Mouse (Mus musculus) kidney, embryonic 15.5 days (tissue): ENCODE measurements around the gene Ifna5. TPM values are rescaled to one million over a fixed set of nuclear protein-coding genes. Genes with fewer than 3 reads are reported as not detected.
A peak's percentile ranks its signal among the peaks of the same experiment; 100 is the strongest.

Experiments used
- ATAC-seq: fragments of 200-750 bp; cut with Nextera tagmentation; replicated peaks from 2 replicates; pipeline ENCODE4 v1.8.0; 2017; ENCODE audit warnings: moderate TSS enrichment; ENCODE audit not compliant: low FRiP score
- H3K27ac ChIP-seq: fragments of 300-500 bp; sonication (generic); 2 replicates; pipeline ENCODE4 v1.5.1; 2015; ENCODE audit warnings: mild to moderate bottlenecking, inconsistent platforms
- H3K27me3 ChIP-seq: fragments of 300-500 bp; sonication (generic); 2 replicates; pipeline ENCODE4 v1.6.1; 2015; ENCODE audit warnings: inconsistent platforms
- H3K36me3 ChIP-seq: fragments of 300-500 bp; sonication (generic); 2 replicates; pipeline ENCODE4 v1.6.1; 2015; ENCODE audit warnings: inconsistent platforms
- H3K4me1 ChIP-seq: fragments of 300-500 bp; sonication (generic); 2 replicates; pipeline ENCODE4 v1.6.1; 2015; ENCODE audit warnings: inconsistent platforms
- H3K4me2 ChIP-seq: fragments of 300-500 bp; sonication (generic); 2 replicates; pipeline ENCODE4 v1.6.1; 2015; ENCODE audit warnings: moderate library complexity, mild to moderate bottlenecking, inconsistent platforms
- H3K4me3 ChIP-seq: fragments of 300-500 bp; sonication (generic); replicated peaks from 2 replicates; pipeline ENCODE4 v1.5.1; 2015; ENCODE audit warnings: mild to moderate bottlenecking, inconsistent platforms
- H3K9ac ChIP-seq: fragments of 300-500 bp; sonication (generic); 2 replicates; pipeline ENCODE4 v1.6.1; 2015; ENCODE audit warnings: mild to moderate bottlenecking, inconsistent platforms
- H3K9me3 ChIP-seq: fragments of 300-500 bp; sonication (generic); replicated peaks from 2 replicates; pipeline ENCODE4 v1.6.1; 2016; ENCODE audit warnings: inconsistent platforms
- WGBS: fragments of 180-500 bp; shearing (Covaris S2); methylation state at CpG from one replicate; pipeline ENCODE4 v1.1.7; 2015; ENCODE audit warnings: mixed read lengths; 5-methylcytosine and 5-hydroxymethylcytosine counted together
- polyA plus RNA-seq: library from polyadenylated mRNA; unstranded; fragments of >200 nt; fragmentation: Nextera tagmentation; extraction: Ambion mirVana; gene quantifications from 2 replicates; pipeline ENCODE4 v1.2.1, GENCODE M21; 2015

Gene Ifna5
- polyA plus RNA-seq, 1 experiment from 2014 or later, result not detected

DNA sequence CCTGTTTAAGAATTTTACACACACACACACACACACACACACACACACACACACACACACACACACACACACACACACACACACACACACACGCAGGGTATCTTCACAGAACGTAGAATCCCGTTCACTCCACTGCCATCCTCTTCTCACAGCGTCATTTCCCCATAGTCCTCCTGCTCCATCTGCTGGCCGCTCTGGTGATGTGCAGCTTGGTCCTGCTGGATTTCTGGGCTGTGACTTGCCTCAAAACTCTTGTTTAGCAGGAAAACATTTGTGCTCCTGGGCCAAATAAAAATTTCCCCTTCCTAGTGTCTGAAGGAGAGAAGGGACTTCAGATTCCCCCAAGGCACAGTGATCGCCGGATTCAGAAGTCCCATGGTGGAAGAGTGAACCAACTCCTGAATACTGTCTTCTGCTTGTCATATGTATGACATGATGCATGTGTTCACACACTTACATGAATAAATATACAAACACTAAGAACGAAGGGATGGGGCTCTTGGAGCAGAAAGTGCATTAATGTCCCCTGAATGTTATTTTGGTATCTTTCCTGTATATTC, 32.1 kb downstream of the Ifna5 start:
- Histone ChIP-seq H3K27me3 (peaks cover 48% of the 10 kb centered on the region), H3K9ac (no peak overlapping the region), H3K4me2 (peak overlapping the region; percentile 86), H3K9me3 (no peaks in the 10 kb centered on the region), H3K4me1 (peaks cover 13% of the 10 kb centered on the region), H3K27ac (no peak overlapping the region), H3K4me3 (peak overlapping the region; percentile 57), H3K36me3 (no peaks in the 10 kb centered on the region)
- ATAC-seq, result peak; percentile 68
- 2% methylated on average over 8 of the region's 8 CpGs for WGBS

DNA sequence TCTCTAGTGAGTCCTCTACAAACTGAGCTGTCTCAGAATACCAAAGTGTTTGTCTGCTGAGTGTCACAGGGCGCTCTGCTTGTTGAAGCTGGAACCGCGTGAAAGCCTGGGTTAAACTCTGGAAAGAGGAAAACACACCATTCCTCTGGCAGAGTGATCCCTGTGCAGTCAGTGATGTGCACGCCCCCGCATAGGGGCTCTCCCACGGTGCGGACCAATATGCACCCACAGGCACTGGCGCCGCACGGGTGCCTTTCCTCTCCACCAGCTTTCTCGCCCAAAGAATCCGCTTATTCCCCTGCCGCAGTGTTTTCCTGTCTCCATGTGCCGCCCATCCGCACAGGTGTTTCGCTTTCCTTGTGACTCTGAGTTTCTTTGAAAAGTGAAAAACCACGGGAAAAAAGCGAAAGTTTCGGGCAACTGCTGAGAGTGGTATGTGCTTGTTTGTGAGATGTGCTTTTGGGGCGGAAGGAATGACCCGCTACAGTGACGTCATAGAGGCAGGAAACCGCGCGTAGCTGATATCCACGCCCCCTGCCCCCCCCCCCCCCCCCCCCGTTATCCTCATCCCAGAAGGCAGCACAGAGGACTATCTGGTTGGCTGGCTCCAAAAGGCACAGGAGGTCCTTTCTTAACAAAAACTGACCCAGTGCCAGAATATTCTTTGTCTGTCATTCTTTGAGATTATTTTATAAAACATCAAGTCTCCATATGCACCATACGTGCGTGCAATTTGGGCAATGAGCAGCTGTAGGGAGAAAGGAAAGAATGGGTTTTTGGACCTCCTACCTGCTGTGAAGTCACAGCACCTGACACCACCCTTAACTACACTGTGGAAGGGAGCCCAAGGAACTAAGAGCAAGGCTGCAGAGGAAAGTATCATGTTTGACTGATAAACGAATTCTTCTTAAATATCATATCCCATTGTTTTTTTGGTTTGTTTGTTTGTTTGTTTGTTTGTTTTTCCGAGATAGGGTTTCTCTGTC, 32.9 kb downstream of the Ifna5 start:
- peaks cover 42% of the 10 kb centered on the region for H3K27me3 ChIP-seq
- no peaks in the 10 kb centered on the region for H3K9me3 ChIP-seq
- peak overlapping the region; percentile 57 for H3K4me3 ChIP-seq
- peak overlapping the region; percentile 86 for H3K4me2 ChIP-seq
- H3K36me3 ChIP-seq, result no peaks in the 10 kb centered on the region
- ATAC-seq, result peak; percentile 72
- H3K27ac ChIP-seq, result no peak overlapping the region
- peaks cover 9% of the 10 kb centered on the region for H3K4me1 ChIP-seq
- 9% methylated on average over 31 of the region's 31 CpGs for WGBS
- H3K9ac ChIP-seq, result peak overlapping the region; percentile 43

DNA sequence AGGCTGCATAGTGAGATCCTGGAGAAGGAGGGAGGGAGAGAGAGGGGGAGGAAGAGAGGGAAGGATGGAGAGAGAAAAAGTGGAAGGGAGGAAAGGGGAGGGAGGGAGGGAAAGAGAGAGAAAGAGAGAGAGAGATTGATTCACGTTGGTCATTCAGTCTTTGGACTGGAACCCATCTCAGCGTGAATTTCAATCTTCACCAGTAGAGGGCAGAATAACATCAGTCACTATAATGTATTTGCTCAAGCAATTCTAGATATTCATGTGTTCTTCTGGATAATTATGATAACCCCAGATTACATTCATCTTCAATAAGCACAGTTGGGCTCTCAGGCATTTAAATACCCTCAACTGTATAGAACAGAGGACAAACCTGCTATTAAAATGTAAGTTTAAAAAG, 37.4 kb downstream of the Ifna5 start:
- no peaks in the 10 kb centered on the region for H3K36me3 ChIP-seq
- H3K27ac ChIP-seq, result no peak overlapping the region
- H3K4me3 ChIP-seq, result no peak overlapping the region
- H3K4me1 ChIP-seq, result peaks cover 4% of the 10 kb centered on the region
- ATAC-seq, result no peak
- no peak overlapping the region for H3K9ac ChIP-seq
- 0% methylated on average over 2 of the region's 2 CpGs for WGBS
- peaks cover 34% of the 10 kb centered on the region for H3K27me3 ChIP-seq
- no peak overlapping the region for H3K4me2 ChIP-seq
- H3K9me3 ChIP-seq, result no peaks in the 10 kb centered on the region

DNA sequence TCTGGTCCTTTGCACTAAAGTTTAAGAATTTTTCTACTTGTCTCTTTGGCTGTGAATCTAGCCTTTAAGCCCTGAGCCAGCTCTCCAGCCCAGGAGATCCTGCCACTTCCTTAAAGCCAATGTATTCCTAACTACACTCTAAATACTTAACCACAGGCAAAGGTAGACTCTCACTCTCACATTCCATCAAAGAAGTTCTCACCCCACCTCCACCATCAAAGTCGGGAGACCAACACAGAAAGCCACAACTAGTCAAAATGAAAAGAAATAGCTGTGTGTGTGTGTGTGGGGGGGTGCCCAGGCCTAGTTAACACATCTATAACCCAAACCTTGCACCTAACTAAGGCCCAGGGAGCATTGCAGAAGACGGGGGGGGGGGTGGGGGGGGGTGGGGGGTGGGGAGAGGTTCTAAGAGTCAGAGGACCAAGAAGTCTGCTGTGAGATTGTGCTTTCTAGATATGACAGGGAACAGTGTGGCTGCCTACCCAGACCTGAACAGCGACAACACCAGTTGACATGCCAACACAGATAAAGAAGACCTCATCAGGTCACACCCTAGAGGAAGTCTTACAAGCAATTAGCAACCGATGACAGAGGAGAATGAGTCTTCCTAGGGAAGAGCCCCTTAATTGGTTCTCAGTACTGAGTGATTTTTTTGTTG, 40.2 kb downstream of the Ifna5 start:
- no peak overlapping the region for H3K4me2 ChIP-seq
- no peak overlapping the region for H3K27ac ChIP-seq
- peaks cover 25% of the 10 kb centered on the region for H3K27me3 ChIP-seq
- H3K4me1 ChIP-seq, result no peaks in the 10 kb centered on the region
- WGBS, result 68% methylated on average over 4 of the region's 4 CpGs
- no peaks in the 10 kb centered on the region for H3K36me3 ChIP-seq
- no peak overlapping the region for H3K4me3 ChIP-seq
- ATAC-seq, result no peak
- H3K9me3 ChIP-seq, result no peaks in the 10 kb centered on the region
- no peak overlapping the region for H3K9ac ChIP-seq

DNA sequence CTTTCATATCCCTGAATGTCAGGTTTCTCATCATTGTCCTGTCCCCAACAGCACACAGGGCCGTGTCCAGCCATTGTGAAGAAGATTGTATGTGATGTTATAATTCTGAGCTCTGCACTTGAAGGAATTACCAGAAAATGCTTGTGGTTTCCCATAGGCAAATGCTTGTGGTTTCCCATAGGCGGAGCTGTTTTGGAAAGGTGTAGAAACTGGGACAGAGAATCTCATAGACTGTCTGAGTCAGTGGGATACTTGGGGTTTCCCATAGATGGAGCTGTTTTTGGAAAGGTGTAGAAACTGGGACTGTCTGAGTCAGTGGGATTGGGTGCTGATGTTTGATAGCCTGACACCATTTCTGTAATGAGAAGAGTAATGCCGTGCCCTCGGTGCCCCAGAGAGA, 41.2 kb downstream of the Ifna5 start:
- no peak overlapping the region for H3K4me3 ChIP-seq
- no peak for ATAC-seq
- no peaks in the 10 kb centered on the region for H3K9me3 ChIP-seq
- no peak overlapping the region for H3K9ac ChIP-seq
- no peak overlapping the region for H3K4me2 ChIP-seq
- H3K4me1 ChIP-seq, result no peaks in the 10 kb centered on the region
- H3K36me3 ChIP-seq, result no peaks in the 10 kb centered on the region
- no peak overlapping the region for H3K27ac ChIP-seq
- 86% methylated on average over 4 of the region's 4 CpGs for WGBS
- peaks cover 19% of the 10 kb centered on the region for H3K27me3 ChIP-seq

DNA sequence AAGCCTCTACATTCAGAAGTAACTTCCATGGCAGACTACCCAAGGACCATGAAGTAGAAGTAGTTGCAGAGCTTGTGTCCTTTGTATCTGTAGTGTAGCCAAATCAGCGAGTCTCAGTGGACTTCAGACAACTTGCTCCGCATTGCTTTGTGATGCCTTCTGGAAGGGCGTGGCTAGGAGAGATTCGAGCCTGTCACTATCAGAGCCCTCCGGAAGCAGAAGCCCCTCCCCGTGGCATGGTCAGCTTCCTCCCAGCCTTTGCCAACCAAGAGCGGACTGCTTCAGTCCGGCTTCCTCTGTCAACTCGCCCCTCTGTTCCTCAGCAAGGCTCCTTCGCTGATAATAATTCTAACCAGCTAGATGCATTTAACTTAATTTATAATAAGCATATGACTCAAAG, 42.9 kb downstream of the Ifna5 start:
- H3K4me3 ChIP-seq, result no peak overlapping the region
- ATAC-seq, result no peak
- H3K9ac ChIP-seq, result no peak overlapping the region
- peaks cover 12% of the 10 kb centered on the region for H3K27me3 ChIP-seq
- no peak overlapping the region for H3K27ac ChIP-seq
- H3K4me1 ChIP-seq, result no peaks in the 10 kb centered on the region
- H3K36me3 ChIP-seq, result no peaks in the 10 kb centered on the region
- H3K4me2 ChIP-seq, result no peak overlapping the region
- H3K9me3 ChIP-seq, result no peaks in the 10 kb centered on the region
- 47% methylated on average over 10 of the region's 10 CpGs for WGBS

DNA sequence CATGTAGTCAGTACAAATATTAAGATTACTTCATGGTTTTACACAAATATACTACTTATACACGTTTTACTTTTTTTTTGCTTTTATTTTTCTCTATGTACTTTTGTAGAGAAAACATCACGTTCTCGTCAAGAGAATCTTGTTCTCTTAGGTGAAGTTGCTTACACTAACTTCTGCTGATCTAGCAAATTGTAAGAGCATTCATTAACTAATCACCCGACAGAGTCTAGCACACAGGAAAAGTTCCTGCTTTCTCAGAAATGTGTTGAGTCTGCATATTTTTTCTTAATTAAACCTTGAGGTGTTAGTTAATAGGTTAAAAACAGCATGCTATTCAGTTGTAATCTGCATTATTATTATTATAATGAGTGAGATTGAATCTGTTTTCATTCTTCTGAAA, 43.4 kb downstream of the Ifna5 start:
- H3K9me3 ChIP-seq, result no peaks in the 10 kb centered on the region
- ATAC-seq, result no peak
- no peak overlapping the region for H3K4me3 ChIP-seq
- no peak overlapping the region for H3K27ac ChIP-seq
- H3K4me2 ChIP-seq, result no peak overlapping the region
- no peaks in the 10 kb centered on the region for H3K4me1 ChIP-seq
- H3K36me3 ChIP-seq, result no peaks in the 10 kb centered on the region
- 68% methylated on average over 4 of the region's 4 CpGs for WGBS
- no peak overlapping the region for H3K9ac ChIP-seq
- H3K27me3 ChIP-seq, result peaks cover 12% of the 10 kb centered on the region

DNA sequence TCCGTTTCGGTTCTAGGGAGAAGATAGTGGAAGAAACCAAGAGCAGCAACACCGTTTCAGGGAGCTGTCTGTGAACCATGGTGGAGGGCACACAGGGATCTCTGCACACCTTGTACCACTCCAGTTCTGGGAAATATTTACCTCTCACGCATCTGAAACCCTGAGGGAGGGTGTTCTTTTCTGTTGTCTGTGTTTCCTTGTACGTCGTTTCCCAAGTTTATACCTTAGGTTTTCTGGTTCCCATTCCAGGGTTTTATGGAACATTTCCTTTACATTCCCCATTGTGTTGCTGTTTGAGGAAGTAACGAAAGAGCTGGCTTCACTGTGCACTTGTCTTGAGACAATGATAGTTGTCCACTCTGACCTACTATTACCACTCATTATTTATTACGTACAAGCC, 44.8 kb downstream of the Ifna5 start, which contains the start of gene Ifne:
TSS of gene Ifne (minus strand) at position 101 of the 400 bp plus-strand sequence.
- Histone ChIP-seq H3K27ac (no peak within 1 kb of the TSS), H3K4me2 (no peak within 1 kb of the TSS), H3K9me3 (no peaks in the 10 kb centered on the region), H3K4me1 (no peaks in the 10 kb centered on the region), H3K4me3 (no peak within 1 kb of the TSS), H3K36me3 (no peaks in the 10 kb centered on the region), H3K9ac (no peak within 1 kb of the TSS), H3K27me3 (peaks cover 4% of the 10 kb centered on the region)
- WGBS, result 82% methylated on average over 8 of the region's 8 CpGs
- no peak for ATAC-seq

Other genes starting within 250 kb of the Ifna5 start
- not detected in 2 replicates for gene Ifna9, start 243.1 kb upstream of the Ifna5 start, polyA plus RNA-seq
- gene Ifna12, start 232.1 kb upstream of the Ifna5 start, polyA plus RNA-seq, result not detected in 2 replicates
- not detected in 2 replicates for gene C87499, start 201.1 kb upstream of the Ifna5 start, polyA plus RNA-seq
- not detected in 2 replicates for gene Ifna13, start 191.1 kb upstream of the Ifna5 start, polyA plus RNA-seq
- gene Ifna16, start 158.6 kb upstream of the Ifna5 start, polyA plus RNA-seq, result not detected in 2 replicates
- not detected in 2 replicates for gene Ifna2, start 151.6 kb upstream of the Ifna5 start, polyA plus RNA-seq
- gene Ifnab, start 144.2 kb upstream of the Ifna5 start, polyA plus RNA-seq, result not detected in 2 replicates
- gene Gm26566, start 113.7 kb upstream of the Ifna5 start, polyA plus RNA-seq, result 1.1 and 1.2 TPM in 2 replicates
- gene Klhl9, start 113.1 kb upstream of the Ifna5 start, polyA plus RNA-seq, result 95.2 and 103 TPM in 2 replicates
- gene Gm13271, start 80.7 kb upstream of the Ifna5 start, polyA plus RNA-seq, result not detected in 2 replicates
- gene Gm13283, start 75.4 kb upstream of the Ifna5 start, polyA plus RNA-seq, result 0.30 and 0.49 TPM in 2 replicates
- 0.23 TPM in 1 of 2 replicates, not detected in the other for gene Gm13290, start 61.7 kb upstream of the Ifna5 start, polyA plus RNA-seq
- gene Gm13289, start 58.6 kb upstream of the Ifna5 start, polyA plus RNA-seq, result not detected in 2 replicates
- 0.40 TPM in 1 of 2 replicates, not detected in the other for gene Gm13272, start 55.7 kb upstream of the Ifna5 start, polyA plus RNA-seq
- gene Ifnz, start 53.4 kb upstream of the Ifna5 start, polyA plus RNA-seq, result 0.35 TPM in 1 of 2 replicates, not detected in the other
- gene Gm13276, start 49.8 kb upstream of the Ifna5 start, polyA plus RNA-seq, result not detected in 2 replicates
- gene Gm13277, start 46.9 kb upstream of the Ifna5 start, polyA plus RNA-seq, result not detected in 2 replicates
- not detected in 2 replicates for gene Gm13278, start 44.0 kb upstream of the Ifna5 start, polyA plus RNA-seq
- not detected in 2 replicates for gene Gm13275, start 41.0 kb upstream of the Ifna5 start, polyA plus RNA-seq
- not detected in 2 replicates for gene Gm13279, start 38.1 kb upstream of the Ifna5 start, polyA plus RNA-seq
- gene Gm13285, start 35.9 kb upstream of the Ifna5 start, polyA plus RNA-seq, result 1.0 and 1.2 TPM in 2 replicates
- not detected in 2 replicates for gene Gm13287, start 32.3 kb upstream of the Ifna5 start, polyA plus RNA-seq
- gene Gm13288, start 30.0 kb upstream of the Ifna5 start, polyA plus RNA-seq, result 0.08 TPM in 1 of 2 replicates, not detected in the other
- gene Ifna7, start 19.3 kb upstream of the Ifna5 start, polyA plus RNA-seq, result not detected in 2 replicates
- not detected in 2 replicates for gene Ifna11, start 15.6 kb upstream of the Ifna5 start, polyA plus RNA-seq
- gene Ifna6, start 8.1 kb upstream of the Ifna5 start, polyA plus RNA-seq, result not detected in 2 replicates
- gene Ifna4, start 6.3 kb downstream of the Ifna5 start, polyA plus RNA-seq, result not detected in 2 replicates
- gene Ifna1, start 14.6 kb downstream of the Ifna5 start, polyA plus RNA-seq, result not detected in 2 replicates
- not detected in 2 replicates for gene Ifne, start 44.7 kb downstream of the Ifna5 start, polyA plus RNA-seq